Mouse (Mus musculus) embryo, embryonic 9.5 days (tissue): Measurements from ENCODE around the gene Dnajb5.

Experiments
- DNase-seq: peaks from one replicate; pipeline ENCODE4 v3.0.0-alpha.2; 2017; ENCODE audit errors: extremely low spot score

The Dnajb5 gene

DNA sequence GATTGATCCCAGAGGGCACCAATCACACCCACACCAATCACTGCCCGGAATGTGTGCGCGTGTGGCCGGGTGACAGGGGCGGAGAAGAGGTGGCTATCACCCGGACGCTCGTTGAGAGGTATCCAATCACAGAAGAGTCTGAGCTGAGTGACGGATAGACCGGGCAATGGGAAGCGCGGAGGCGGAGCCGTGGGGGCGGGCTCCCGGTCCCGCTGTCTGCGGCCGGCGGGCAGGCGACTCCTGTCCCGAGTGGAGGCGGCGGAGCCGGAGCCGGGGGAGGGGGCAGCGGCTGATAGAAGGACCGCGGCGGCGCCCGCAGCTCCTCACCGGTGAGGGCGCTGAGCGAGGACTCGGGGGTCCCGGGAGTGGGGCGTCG is at the start of gene Dnajb5:
Gene Dnajb5 (plus strand): TSS at position 139 of the 376 bp plus-strand sequence.
- peak; percentile 96 for DNase-seq

- no peak for DNase-seq
Measured at GRCm38 (mm10) chr4:42900878-42901277, 48.7 kb upstream of the Dnajb5 start.

DNA sequence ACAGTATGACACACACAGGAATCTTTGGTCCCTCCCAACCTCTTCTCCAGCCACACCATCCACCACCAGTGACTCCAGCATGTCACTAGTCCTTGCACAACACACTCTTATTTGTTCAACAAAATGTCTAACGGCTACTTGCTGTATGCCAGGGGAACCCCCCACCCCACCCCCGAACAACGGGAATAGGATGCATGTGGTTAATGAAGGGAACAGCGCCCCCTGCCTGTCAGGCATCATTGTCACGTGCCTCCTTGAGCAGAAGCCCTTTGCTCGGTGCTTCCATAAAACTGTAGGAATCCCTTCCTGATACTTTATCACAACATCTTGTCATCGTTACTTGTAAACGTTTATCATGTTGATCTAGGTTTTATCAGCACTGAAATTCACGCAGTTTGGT is 47.4 kb upstream of the Dnajb5 start:
- peak; percentile 19 for DNase-seq

GRCm38 (mm10) chr4:42902730-42903129 is 46.9 kb upstream of the Dnajb5 start:
- no peak for DNase-seq

- no peak for DNase-seq
Measured at GRCm38 (mm10) chr4:42903942-42904341, 45.7 kb upstream of the Dnajb5 start.

GRCm38 (mm10) chr4:42904523-42904922 is 45.1 kb upstream of the Dnajb5 start:
- DNase-seq = no peak

DNA sequence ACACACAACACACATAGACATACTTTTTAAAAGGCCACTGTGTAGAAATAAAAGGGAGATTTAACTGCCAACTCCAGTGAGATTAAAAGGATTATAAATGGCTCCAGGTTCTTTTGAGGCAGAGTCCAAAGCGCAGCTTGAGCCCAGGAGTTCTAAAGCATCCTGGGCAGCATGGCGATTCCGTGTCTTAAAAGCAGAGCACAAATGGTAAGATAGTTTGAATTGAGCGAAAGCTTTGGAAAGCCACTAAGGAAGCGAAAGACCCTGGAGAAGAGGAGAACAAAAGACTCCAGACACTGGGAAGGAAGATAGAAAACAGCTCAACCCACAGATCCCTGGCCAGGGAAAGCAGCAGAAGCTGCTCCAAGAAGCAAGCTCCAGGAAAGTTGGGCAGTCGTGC is 44.6 kb upstream of the Dnajb5 start:
- no peak for DNase-seq

DNA sequence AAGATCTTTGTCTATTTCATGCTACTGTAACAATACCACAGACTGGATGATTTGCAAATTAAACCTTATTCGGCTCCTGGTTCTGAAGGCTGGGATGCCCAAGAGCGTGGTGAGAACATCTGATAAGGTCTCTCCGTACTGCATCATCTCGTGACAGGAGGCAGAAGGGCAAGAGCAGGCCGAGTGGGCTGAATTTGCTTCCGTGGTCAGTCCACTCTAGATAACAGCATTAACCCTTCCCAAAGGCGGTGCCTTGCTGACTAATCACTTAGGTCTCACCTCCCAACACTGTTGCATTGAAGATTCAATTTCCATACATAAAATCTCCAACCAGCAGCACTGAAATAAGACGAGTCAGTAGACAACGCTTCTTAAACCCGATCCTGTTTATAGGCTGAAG is 36.2 kb upstream of the Dnajb5 start:
- DNase-seq = no peak

DNA sequence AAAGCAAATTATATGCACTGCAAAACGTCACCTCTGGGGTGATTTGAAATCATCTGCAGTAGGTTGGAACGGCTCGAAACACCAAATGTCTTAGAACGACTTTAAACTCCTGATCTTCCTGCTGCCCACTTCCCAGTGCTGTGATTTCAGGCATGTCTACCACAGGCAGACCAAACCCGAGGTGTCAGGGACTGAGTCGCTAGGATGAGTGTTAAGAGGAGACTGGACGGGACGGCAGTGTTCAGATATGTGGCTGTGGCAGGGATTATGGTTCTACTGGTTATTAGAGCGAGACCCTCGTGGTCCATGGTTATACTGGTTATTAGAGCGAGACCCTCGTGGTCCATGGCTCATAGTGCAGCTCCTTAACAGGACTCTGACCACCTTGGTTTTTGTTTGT is 34.3 kb upstream of the Dnajb5 start:
- no peak for DNase-seq

DNA sequence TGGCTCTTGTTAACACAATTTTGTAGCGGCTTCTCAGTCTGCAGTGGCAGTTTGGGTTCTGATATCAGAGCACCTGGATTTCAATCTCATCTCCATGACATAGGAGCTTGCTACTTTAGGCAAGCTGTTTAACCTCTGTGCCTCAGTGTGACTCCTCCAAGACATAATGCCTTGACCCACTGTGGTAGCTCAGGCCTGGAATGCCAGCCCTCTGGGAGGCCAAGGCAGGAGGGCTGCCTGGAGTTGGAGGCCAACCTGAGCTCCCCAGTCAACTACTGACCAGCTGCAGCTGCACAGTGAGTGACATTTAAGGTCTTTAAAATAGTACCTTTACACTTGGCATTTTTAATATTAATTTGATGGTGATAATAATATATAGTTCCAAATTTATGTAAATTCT is 33.6 kb upstream of the Dnajb5 start:
- no peak for DNase-seq

DNA sequence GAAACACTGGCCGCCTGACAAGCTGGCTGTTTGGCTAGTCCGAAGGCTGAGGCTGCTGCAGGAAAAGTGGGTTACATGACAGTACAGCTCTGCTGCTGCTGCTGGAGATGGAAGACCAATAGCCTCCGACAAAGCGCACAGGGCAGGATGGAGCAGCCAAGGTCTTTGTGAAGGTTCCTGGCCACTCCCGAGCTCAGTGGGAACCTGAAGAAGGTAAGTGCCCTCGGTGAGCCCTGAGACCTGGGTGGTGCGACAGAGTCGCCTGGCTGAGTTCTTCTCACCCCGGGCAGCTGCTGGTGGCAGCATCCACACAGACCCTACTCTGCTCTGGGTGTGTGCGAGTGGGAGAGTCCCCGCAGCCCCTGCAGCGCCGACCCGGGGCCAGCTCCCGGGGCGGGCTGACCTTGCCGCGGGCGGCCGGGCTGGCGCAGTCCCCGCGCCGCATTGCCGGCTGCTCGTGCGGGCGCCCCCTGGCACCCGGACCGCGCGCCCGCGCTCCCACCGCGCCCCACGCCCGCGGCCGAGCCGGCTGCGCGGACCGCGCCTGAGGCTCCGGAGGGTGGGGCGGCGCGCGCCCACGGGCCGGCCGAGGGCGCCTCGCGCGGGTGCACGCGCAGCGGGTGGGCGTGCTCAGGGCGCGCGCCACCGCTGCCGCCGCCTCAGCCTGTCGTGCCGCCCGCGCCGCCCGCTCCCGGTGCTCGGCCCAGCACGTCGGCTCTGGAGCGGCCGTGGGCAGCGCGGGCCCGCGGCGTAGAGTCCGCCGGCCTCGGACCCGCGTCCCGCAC is 32.8 kb upstream of the Dnajb5 start, which contains the start of gene Phf24:
Gene Phf24 (plus strand): TSS at position 44 of the 785 bp plus-strand sequence.
- DNase-seq = peak; percentile 40

DNA sequence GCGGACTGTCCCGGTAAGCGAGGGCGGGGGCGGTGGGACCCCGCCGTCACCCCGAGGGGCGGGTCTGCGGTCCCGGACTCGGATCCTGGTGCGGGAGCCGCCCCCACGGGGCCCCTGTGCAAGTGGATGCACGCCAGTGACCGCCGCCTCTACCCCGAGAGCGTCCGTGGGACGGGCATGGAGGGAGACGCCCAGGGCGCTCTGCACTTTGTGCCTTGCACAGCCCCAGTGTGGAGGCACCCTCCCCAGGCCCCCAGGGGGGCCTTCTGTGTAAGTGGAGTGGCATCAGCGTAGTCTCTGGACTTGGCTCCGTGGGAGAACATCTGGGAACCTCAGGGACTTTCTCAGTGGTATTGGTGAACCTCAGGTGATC is 32.2 kb upstream of the Dnajb5 start:
- peak; percentile 10 for DNase-seq

DNA sequence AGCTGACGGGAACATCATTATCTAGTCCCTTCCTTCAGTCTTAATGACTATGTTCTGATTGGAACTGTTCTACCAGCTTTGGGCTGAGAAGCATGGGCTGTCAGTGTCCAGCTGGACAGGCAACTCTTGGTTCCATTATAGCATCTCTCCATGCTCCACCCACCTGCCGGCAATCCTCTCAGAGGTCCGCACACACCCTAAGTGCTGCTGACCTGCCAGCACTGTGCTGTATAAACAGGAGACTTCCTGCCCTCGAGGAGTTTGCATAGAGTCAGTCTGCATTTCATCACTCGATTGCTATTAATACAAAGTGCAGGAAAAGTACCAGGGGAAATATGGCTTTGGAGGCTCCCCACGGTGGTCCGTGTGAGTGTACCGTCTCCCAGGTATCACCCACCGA is 28.9 kb upstream of the Dnajb5 start:
- no peak for DNase-seq

DNA sequence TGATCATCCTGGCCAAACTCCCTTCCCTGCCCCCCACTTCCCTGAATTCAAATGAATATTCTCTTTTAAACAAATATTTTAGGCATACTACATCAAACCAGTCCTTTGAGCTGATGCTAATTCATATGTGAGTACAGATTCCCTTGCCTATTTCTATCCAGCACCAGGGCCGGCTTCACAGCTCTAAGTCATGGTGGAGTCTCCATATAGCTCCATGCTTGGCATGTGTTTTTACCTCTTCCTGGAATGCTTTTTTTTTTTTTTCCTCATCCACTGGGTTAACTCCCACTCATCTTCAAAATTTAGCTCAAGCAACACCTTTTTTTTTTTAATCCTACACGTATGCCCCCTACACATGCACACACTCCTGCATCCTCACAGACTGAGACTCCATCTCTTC is 28.1 kb upstream of the Dnajb5 start:
- no peak for DNase-seq

GRCm38 (mm10) chr4:42922056-42922455 is 27.6 kb upstream of the Dnajb5 start:
- DNase-seq = no peak

DNA sequence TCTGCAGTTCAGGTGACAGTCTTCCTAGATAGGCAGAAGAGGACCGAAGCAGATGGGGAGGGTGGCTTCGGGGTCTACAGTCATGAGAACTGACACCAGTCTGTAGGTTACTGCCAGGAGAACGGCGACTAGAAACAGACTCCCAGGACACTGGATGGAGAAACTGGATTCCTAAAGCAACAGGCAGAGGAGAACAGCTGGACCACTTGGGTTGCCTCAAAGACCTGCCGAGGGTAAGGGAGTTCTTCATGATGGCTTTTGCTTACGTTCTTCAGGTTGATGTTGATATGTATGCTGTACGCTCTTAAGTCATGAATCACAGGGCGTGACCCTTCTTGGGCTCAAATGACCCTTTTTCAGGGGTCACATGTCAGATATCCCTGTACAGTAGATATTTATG is 27.2 kb upstream of the Dnajb5 start:
- DNase-seq = no peak

DNA sequence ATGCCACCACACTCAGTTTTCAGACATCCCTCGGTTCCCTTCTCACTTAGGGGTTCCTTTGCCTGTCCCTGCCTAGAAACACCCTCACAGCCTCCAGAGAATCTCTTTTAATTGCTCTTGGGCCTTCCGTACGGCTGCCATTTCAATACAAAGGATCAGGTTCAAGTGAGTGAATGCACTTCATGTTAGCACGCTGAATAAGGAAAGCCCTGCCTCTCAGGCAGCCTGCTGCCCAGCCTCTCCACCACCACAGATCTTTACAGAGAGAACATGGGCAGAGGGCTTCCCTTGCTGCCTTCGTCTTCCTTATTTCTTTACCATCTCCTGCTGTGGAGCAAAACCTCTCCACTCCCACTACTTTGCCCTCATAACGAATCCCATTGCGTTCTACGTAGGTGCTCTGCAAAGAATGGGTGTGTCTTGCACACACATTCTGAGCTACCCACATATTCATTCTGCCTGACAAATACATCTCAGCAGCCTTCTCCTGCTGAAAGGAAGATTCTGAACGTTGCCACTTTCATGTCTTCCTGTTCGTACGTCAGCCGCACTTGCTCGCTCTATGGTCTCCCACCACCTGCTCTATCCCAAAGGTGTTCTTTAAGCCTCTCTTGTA is 25.4 kb upstream of the Dnajb5 start:
- no peak for DNase-seq

- DNase-seq = no peak
Measured at GRCm38 (mm10) chr4:42928209-42928608, 21.4 kb upstream of the Dnajb5 start.

GRCm38 (mm10) chr4:42928952-42929351 is 20.7 kb upstream of the Dnajb5 start:
- no peak for DNase-seq

DNA sequence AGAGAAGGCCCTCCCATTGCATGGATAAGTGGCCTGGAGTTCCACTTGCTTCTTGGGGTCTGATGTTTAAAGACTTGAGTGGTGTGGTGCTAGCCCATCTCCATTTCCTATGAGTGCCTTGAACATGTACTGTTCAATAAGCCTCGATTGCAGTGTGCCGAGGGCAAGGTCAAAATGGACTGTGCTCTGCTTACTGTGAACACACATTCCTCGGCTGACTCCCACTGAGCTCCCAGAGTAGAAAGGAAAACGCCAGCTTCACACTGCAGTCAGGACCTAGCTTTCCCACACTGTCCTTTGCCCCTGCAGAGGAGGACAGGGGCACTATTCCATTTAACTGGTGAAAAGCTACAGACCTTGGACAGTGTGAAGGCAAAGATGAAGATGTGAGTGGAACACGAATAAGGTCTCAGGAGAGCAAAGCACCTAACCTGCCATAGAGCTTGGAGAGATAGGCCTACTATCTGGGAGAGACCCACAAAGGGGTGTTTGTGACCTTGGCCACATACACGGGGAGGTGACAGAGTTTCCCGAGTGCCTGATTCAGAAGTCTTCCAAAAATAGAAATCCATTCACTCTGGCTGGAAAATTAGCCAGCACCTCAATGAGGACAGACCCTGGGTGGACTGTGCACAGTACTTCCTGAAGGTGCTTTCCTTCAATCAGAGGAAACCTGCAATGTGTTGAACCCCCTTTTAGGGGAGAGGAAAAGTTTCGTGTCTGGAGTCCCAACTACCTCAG is 17.2 kb upstream of the Dnajb5 start:
- DNase-seq = no peak

- DNase-seq = no peak
Measured at GRCm38 (mm10) chr4:42933630-42934029, 16.0 kb upstream of the Dnajb5 start.

DNA sequence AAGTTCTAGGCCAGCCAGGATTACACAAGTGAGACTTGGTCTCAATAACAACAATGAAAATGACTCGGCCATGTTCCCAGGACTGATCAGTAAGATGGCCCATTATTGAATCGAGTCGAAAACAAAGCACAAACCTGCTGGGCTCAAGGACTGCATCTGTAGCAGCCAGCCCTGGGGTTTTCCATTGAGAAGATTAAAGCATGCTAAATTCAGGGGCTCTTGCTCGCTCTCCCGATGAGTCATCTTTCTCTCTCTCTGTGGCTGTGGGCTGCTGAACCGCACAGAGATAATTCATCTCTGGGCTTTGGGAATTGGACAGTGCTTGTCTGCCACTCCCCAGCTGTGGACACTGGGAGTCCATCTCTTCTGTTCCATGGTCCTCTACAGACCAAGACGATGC is 8.2 kb upstream of the Dnajb5 start:
- no peak for DNase-seq

- DNase-seq = no peak
Measured at GRCm38 (mm10) chr4:42943341-42943740, 6.3 kb upstream of the Dnajb5 start.
